Mouse (Mus musculus): ENCODE results near the gene Gm609.

The Gm609 gene

GRCm38 (mm10) chr16:45392246-45392645 lies 100.5 kb downstream of the Gm609 start:
- DNase-seq (ENCODE audit: low spot score): no peak

- no peak for DNase-seq (ENCODE audit: low spot score)
Observed at GRCm38 (mm10) chr16:45391680-45392079, 101.1 kb downstream of the Gm609 start.

- no peak for DNase-seq (ENCODE audit: low spot score)
Observed at GRCm38 (mm10) chr16:45390286-45390956, 102.3 kb downstream of the Gm609 start.

GRCm38 (mm10) chr16:45389833-45390232 lies 102.9 kb downstream of the Gm609 start:
- no peak for DNase-seq (ENCODE audit: low spot score)

GRCm38 (mm10) chr16:45389041-45389440 lies 103.7 kb downstream of the Gm609 start:
- DNase-seq (ENCODE audit: low spot score): no peak

- no peak for DNase-seq (ENCODE audit: low spot score)
Observed at GRCm38 (mm10) chr16:45381811-45382210, 111.0 kb downstream of the Gm609 start.

- peak; percentile 61 for DNase-seq (ENCODE audit: low spot score)
Observed at GRCm38 (mm10) chr16:45378959-45379358, 113.8 kb downstream of the Gm609 start.

GRCm38 (mm10) chr16:45378147-45378943 lies 114.4 kb downstream of the Gm609 start:
- peak; percentile 75 for DNase-seq (ENCODE audit: low spot score)

- no peak for DNase-seq (ENCODE audit: low spot score)
Observed at GRCm38 (mm10) chr16:45377332-45377731, 115.4 kb downstream of the Gm609 start.

- DNase-seq (ENCODE audit: low spot score): no peak
Observed at GRCm38 (mm10) chr16:45376812-45377211, 116.0 kb downstream of the Gm609 start.

GRCm38 (mm10) chr16:45376294-45376693 lies 116.5 kb downstream of the Gm609 start:
- DNase-seq (ENCODE audit: low spot score): no peak

GRCm38 (mm10) chr16:45375506-45376225 lies 117.1 kb downstream of the Gm609 start:
- no peak for DNase-seq (ENCODE audit: low spot score)

GRCm38 (mm10) chr16:45374074-45374473 lies 118.7 kb downstream of the Gm609 start:
- DNase-seq (ENCODE audit: low spot score): no peak

GRCm38 (mm10) chr16:45371076-45371475 lies 121.7 kb downstream of the Gm609 start:
- DNase-seq (ENCODE audit: low spot score): no peak

GRCm38 (mm10) chr16:45369285-45369965 lies 123.3 kb downstream of the Gm609 start:
- DNase-seq (ENCODE audit: low spot score): no peak

GRCm38 (mm10) chr16:45366111-45366510 lies 126.7 kb downstream of the Gm609 start:
- DNase-seq (ENCODE audit: low spot score): no peak

- DNase-seq (ENCODE audit: low spot score): no peak
Observed at GRCm38 (mm10) chr16:45365353-45365752, 127.4 kb downstream of the Gm609 start.

- no peak for DNase-seq (ENCODE audit: low spot score)
Observed at GRCm38 (mm10) chr16:45364627-45365026, 128.1 kb downstream of the Gm609 start.

- no peak for DNase-seq (ENCODE audit: low spot score)
Observed at GRCm38 (mm10) chr16:45363480-45364045, 129.2 kb downstream of the Gm609 start.
